Mouse (Mus musculus) embryonic facial prominence, embryonic 14.5 days (tissue): ENCODE measurements around the gene Gde1. TPM values are rescaled to one million over a fixed set of nuclear protein-coding genes. Genes with fewer than 3 reads are reported as not detected.

Source experiments
- ATAC-seq: fragments of 200-750 bp; cut with Nextera tagmentation; 2 replicates; pipeline ENCODE4 v1.8.0; 2017; ENCODE audit warnings: low read depth, moderate number of reproducible peaks, moderate TSS enrichment
- DNase-seq: peaks from one replicate; pipeline ENCODE4 v3.0.0-alpha.2; 2015; ENCODE audit warnings: low spot score
- H3K27ac ChIP-seq: fragments of 300-500 bp; sonication (generic); replicated peaks from 2 replicates; pipeline ENCODE4 v1.5.1; 2014; ENCODE audit warnings: low read depth, mild to moderate bottlenecking, low read length, moderate library complexity
- H3K27me3 ChIP-seq: fragments of 300-500 bp; sonication (generic); replicated peaks from 2 replicates; pipeline ENCODE4 v1.6.1; 2014; ENCODE audit warnings: low read length; ENCODE audit not compliant: control insufficient read depth, insufficient read depth
- H3K36me3 ChIP-seq: fragments of 300-500 bp; sonication (generic); 2 replicates; pipeline ENCODE4 v1.6.1; 2014; ENCODE audit warnings: low read length, mixed read lengths; ENCODE audit not compliant: control insufficient read depth, insufficient read depth
- H3K4me1 ChIP-seq: fragments of 300-500 bp; sonication (generic); 2 replicates; pipeline ENCODE4 v1.6.1; 2014; ENCODE audit warnings: antibody characterized with exemption, low read length; ENCODE audit not compliant: control insufficient read depth, insufficient read depth
- H3K4me2 ChIP-seq: fragments of 300-500 bp; sonication (generic); 2 replicates; pipeline ENCODE4 v1.6.1; 2014; ENCODE audit warnings: low read depth, mild to moderate bottlenecking, low read length, moderate library complexity, mixed read lengths
- H3K4me3 ChIP-seq: fragments of 300-500 bp; sonication (generic); 2 replicates; pipeline ENCODE4 v1.5.1; 2014; ENCODE audit warnings: low read depth, mild to moderate bottlenecking, low read length
- H3K9ac ChIP-seq: fragments of 300-500 bp; sonication (generic); 2 replicates; pipeline ENCODE4 v1.6.1; 2014; ENCODE audit warnings: low read depth, mild to moderate bottlenecking, low read length, moderate library complexity, mixed read lengths
- H3K9me3 ChIP-seq: fragments of 300-500 bp; sonication (generic); 2 replicates; pipeline ENCODE4 v1.6.1; 2016; ENCODE audit warnings: low read length; ENCODE audit not compliant: control insufficient read depth
- WGBS: fragments of 180-500 bp; shearing (Covaris S2); extraction: QIAGEN DNeasy Blood & Tissue Kit; methylation state at CpG from one replicate; pipeline ENCODE4 v1.1.7; 2014; 5-methylcytosine and 5-hydroxymethylcytosine counted together
- polyA plus RNA-seq: library from polyadenylated mRNA; unstranded; fragments of >200 nt; fragmentation: Nextera tagmentation; extraction: Ambion mirVana; gene quantifications from 2 replicates; pipeline ENCODE4 v1.2.1, GENCODE M21; 2014

Gene Gde1
- polyA plus RNA-seq, 1 experiment from 2014 or later, result 94.5 TPM

GRCm38 (mm10) chr7:118738730-118739129 is 33.2 kb upstream of the Gde1 start:
- H3K4me1 ChIP-seq, result peaks cover 8% of the 10 kb centered on the region
- H3K9ac ChIP-seq, result no peak overlapping the region
- ATAC-seq, result no peak
- H3K27me3 ChIP-seq, result no peaks in the 10 kb centered on the region
- no peak overlapping the region for H3K4me3 ChIP-seq
- no peak overlapping the region for H3K4me2 ChIP-seq
- H3K9me3 ChIP-seq, result no peaks in the 10 kb centered on the region
- 56% methylated on average over 1 of the region's 1 CpGs for WGBS
- no peak for DNase-seq
- H3K27ac ChIP-seq, result no peak overlapping the region
- H3K36me3 ChIP-seq, result peaks cover 14% of the 10 kb centered on the region; the same call in 1 of the 2 replicates

- Histone ChIP-seq H3K4me3 (no peak overlapping the region), H3K27ac (no peak overlapping the region), H3K27me3 (no peaks in the 10 kb centered on the region), H3K4me2 (no peak overlapping the region), H3K9me3 (no peaks in the 10 kb centered on the region), H3K4me1 (no peaks in the 10 kb centered on the region), H3K36me3 (peaks cover 59% of the 10 kb centered on the region), H3K9ac (no peak overlapping the region)
- ATAC-seq (no peak), DNase-seq (no peak)
- 92% methylated on average over 13 of the region's 13 CpGs for WGBS
Measured at GRCm38 (mm10) chr7:118733225-118733624, 27.6 kb upstream of the Gde1 start.

- Histone ChIP-seq H3K4me1 (no peaks in the 10 kb centered on the region), H3K9me3 (no peaks in the 10 kb centered on the region), H3K27ac (no peak overlapping the region), H3K9ac (no peak overlapping the region), H3K27me3 (no peaks in the 10 kb centered on the region), H3K36me3 (peaks cover 72% of the 10 kb centered on the region), H3K4me2 (no peak overlapping the region), H3K4me3 (no peak overlapping the region)
- ATAC-seq (no peak), DNase-seq (no peak)
- 93% methylated on average over 3 of the region's 3 CpGs for WGBS
Measured at GRCm38 (mm10) chr7:118731781-118732180, 26.2 kb upstream of the Gde1 start.

- 91% methylated on average over 13 of the region's 13 CpGs for WGBS
- no peak overlapping the region for H3K4me3 ChIP-seq
- H3K4me2 ChIP-seq, result no peak overlapping the region
- H3K9ac ChIP-seq, result no peak overlapping the region
- no peak overlapping the region for H3K27ac ChIP-seq
- H3K27me3 ChIP-seq, result no peaks in the 10 kb centered on the region
- H3K9me3 ChIP-seq, result no peaks in the 10 kb centered on the region
- DNase-seq (no peak), ATAC-seq (no peak)
- H3K4me1 ChIP-seq, result no peaks in the 10 kb centered on the region
- peaks cover 86% of the 10 kb centered on the region for H3K36me3 ChIP-seq
Measured at GRCm38 (mm10) chr7:118728846-118729587, 23.4 kb upstream of the Gde1 start.

- Histone ChIP-seq H3K4me3 (no peak overlapping the region), H3K9ac (no peak overlapping the region), H3K4me1 (no peaks in the 10 kb centered on the region), H3K27me3 (no peaks in the 10 kb centered on the region), H3K4me2 (no peak overlapping the region), H3K9me3 (no peaks in the 10 kb centered on the region), H3K36me3 (peaks cover 79% of the 10 kb centered on the region), H3K27ac (no peak overlapping the region)
- ATAC-seq, result peak; percentile 89
- 79% methylated on average over 2 of the region's 2 CpGs for WGBS
- peak; percentile 55 for DNase-seq
Measured at GRCm38 (mm10) chr7:118725459-118725858, 19.9 kb upstream of the Gde1 start.

GRCm38 (mm10) chr7:118723927-118724326 is 18.3 kb upstream of the Gde1 start:
- Histone ChIP-seq H3K36me3 (peaks cover 78% of the 10 kb centered on the region), H3K27me3 (no peaks in the 10 kb centered on the region), H3K4me3 (no peak overlapping the region), H3K27ac (no peak overlapping the region), H3K4me1 (no peaks in the 10 kb centered on the region), H3K9ac (no peak overlapping the region), H3K9me3 (no peaks in the 10 kb centered on the region), H3K4me2 (no peak overlapping the region)
- 89% methylated on average over 9 of the region's 9 CpGs for WGBS
- DNase-seq (no peak), ATAC-seq (no peak)

- no peak for ATAC-seq
- no peak overlapping the region for H3K4me3 ChIP-seq
- no peak overlapping the region for H3K27ac ChIP-seq
- 93% methylated on average over 4 of the region's 4 CpGs for WGBS
- no peak for DNase-seq
- H3K4me1 ChIP-seq, result 0 out of 2 replicates have a peak, but pooled peaks cover 3% of the 10 kb centered on the region
- no peaks in the 10 kb centered on the region for H3K9me3 ChIP-seq
- H3K4me2 ChIP-seq, result no peak overlapping the region
- peaks cover 57% of the 10 kb centered on the region for H3K36me3 ChIP-seq
- H3K9ac ChIP-seq, result no peak overlapping the region
- H3K27me3 ChIP-seq, result no peaks in the 10 kb centered on the region
Measured at GRCm38 (mm10) chr7:118718066-118718465, 12.5 kb upstream of the Gde1 start.

GRCm38 (mm10) chr7:118714873-118715272 is 9.3 kb upstream of the Gde1 start:
- ATAC-seq (no peak), DNase-seq (no peak)
- 90% methylated on average over 1 of the region's 1 CpGs for WGBS
- Histone ChIP-seq H3K4me1 (peaks cover 4% of the 10 kb centered on the region; the same call in 1 of the 2 replicates), H3K27ac (no peak overlapping the region), H3K36me3 (peaks cover 32% of the 10 kb centered on the region; the same call in 1 of the 2 replicates), H3K4me3 (no peak overlapping the region), H3K4me2 (no peak overlapping the region), H3K27me3 (no peaks in the 10 kb centered on the region), H3K9ac (no peak overlapping the region), H3K9me3 (no peaks in the 10 kb centered on the region)
